Mouse (Mus musculus) kidney, embryonic 15.5 days (tissue): ENCODE measurements around the gene Wbp1l. TPM values are rescaled to one million over a fixed set of nuclear protein-coding genes. Genes with fewer than 3 reads are reported as not detected.

ENCODE experiments used
- ATAC-seq: fragments of 200-750 bp; cut with Nextera tagmentation; replicated peaks from 2 replicates; pipeline ENCODE4 v1.8.0; 2017; ENCODE audit warnings: moderate TSS enrichment; ENCODE audit not compliant: low FRiP score
- H3K27ac ChIP-seq: fragments of 300-500 bp; sonication (generic); 2 replicates; pipeline ENCODE4 v1.5.1; 2015; ENCODE audit warnings: mild to moderate bottlenecking, inconsistent platforms
- H3K27me3 ChIP-seq: fragments of 300-500 bp; sonication (generic); 2 replicates; pipeline ENCODE4 v1.6.1; 2015; ENCODE audit warnings: inconsistent platforms
- H3K36me3 ChIP-seq: fragments of 300-500 bp; sonication (generic); 2 replicates; pipeline ENCODE4 v1.6.1; 2015; ENCODE audit warnings: inconsistent platforms
- H3K4me1 ChIP-seq: fragments of 300-500 bp; sonication (generic); 2 replicates; pipeline ENCODE4 v1.6.1; 2015; ENCODE audit warnings: inconsistent platforms
- H3K4me2 ChIP-seq: fragments of 300-500 bp; sonication (generic); 2 replicates; pipeline ENCODE4 v1.6.1; 2015; ENCODE audit warnings: moderate library complexity, mild to moderate bottlenecking, inconsistent platforms
- H3K4me3 ChIP-seq: fragments of 300-500 bp; sonication (generic); replicated peaks from 2 replicates; pipeline ENCODE4 v1.5.1; 2015; ENCODE audit warnings: mild to moderate bottlenecking, inconsistent platforms
- H3K9ac ChIP-seq: fragments of 300-500 bp; sonication (generic); 2 replicates; pipeline ENCODE4 v1.6.1; 2015; ENCODE audit warnings: mild to moderate bottlenecking, inconsistent platforms
- H3K9me3 ChIP-seq: fragments of 300-500 bp; sonication (generic); replicated peaks from 2 replicates; pipeline ENCODE4 v1.6.1; 2016; ENCODE audit warnings: inconsistent platforms
- WGBS: fragments of 180-500 bp; shearing (Covaris S2); methylation state at CpG from one replicate; pipeline ENCODE4 v1.1.7; 2015; ENCODE audit warnings: mixed read lengths; 5-methylcytosine and 5-hydroxymethylcytosine counted together
- polyA plus RNA-seq: library from polyadenylated mRNA; unstranded; fragments of >200 nt; fragmentation: Nextera tagmentation; extraction: Ambion mirVana; gene quantifications from 2 replicates; pipeline ENCODE4 v1.2.1, GENCODE M21; 2015

Wbp1l gene
- polyA plus RNA-seq, 1 experiment from 2014 or later, result 51.3 TPM

DNA sequence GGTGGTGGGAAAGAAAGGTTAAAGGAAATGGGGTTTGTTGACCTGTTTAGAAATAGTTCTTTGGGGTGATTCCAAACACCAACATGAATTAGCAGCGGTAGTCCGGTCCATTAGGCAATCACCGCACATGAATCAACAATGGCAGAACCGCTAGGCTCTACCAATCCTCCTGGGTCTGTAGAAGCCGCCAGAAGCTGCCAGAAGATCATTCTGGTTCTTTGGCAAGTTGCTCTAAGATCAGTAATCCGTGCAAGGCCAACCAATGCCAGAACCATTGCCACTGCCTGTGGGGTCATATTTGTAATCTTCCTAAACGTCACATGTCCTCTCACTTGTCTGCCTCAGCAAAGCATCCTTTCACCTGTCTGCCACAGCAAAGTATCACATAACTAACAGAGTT lies 98.1 kb downstream of the Wbp1l start:
- ATAC-seq, result no peak
- WGBS, result 94% methylated on average over 7 of the region's 7 CpGs
- no peak overlapping the region for H3K4me2 ChIP-seq

DNA sequence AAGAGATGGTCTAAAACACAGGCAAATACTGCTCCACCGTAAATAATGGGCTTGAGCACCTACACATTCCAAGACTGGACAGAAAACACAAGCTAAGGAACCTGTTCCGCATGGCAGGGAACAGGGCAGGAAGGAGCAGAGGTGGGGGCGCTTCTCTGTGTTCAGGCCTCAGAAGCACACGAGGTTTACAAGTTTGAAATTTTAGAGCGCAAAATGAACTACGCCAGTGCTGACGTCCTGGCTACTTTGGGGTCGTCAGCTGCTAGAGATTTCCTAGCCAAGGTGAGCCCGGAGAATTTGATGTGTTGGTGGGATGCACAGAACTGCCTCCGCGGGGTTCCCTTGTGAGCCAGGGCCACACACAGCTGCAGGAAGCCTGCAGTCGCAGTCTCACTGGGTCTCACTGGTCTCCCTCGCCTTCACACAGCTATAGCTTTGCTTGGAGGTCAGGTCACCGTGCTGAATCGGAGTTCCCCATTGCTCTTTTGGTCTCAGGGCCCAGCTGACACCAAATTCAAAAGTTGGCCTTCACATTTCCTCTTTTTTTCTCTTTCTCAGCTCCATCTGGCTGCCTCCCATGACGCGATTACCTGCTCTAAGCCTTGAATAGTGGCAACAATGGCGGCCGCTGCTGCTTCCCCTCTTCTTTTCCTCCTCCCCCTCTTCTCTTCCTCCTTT lies 99.1 kb downstream of the Wbp1l start:
- ATAC-seq, result no peak

More for the DNA sequence above, 98.1 kb downstream of the Wbp1l start:
- H3K4me1 ChIP-seq, result peaks cover 11% of the 10 kb centered on the region; the same call in 1 of the 2 replicates
- H3K36me3 ChIP-seq, result peaks cover 28% of the 10 kb centered on the region
- H3K27ac ChIP-seq, result no peak overlapping the region
- H3K4me3 ChIP-seq, result no peak overlapping the region
- H3K27me3 ChIP-seq, result no peaks in the 10 kb centered on the region
- H3K9ac ChIP-seq, result no peak overlapping the region
- no peaks in the 10 kb centered on the region for H3K9me3 ChIP-seq

DNA sequence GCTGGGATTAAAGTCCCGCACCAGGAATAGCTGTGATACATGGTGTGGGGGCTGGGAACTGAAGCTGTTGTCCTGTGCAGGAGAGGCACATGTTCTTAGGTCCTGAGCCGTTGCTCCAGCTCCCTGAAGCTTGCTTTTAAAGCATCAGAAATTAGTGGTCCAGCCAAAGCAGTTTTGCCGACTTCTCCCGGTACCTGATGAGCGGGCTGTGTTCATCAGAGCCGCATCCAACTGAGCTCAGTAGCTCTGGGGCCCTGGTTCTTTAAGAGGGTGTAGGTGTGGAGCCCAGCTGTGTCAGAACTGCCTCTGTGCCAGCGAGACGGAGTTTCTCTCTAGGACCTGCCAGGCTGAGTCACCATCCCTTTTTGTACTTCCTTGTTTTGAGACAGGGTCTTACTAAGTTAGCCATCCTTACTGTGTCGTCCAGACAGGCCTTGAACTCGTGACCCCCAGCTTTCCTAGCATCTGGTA lies 100.2 kb downstream of the Wbp1l start:
- WGBS, result 71% methylated on average over 10 of the region's 10 CpGs
- no peak overlapping the region for H3K27ac ChIP-seq
- no peak for ATAC-seq
- peaks cover 27% of the 10 kb centered on the region for H3K36me3 ChIP-seq
- H3K9me3 ChIP-seq, result no peaks in the 10 kb centered on the region
- peaks cover 11% of the 10 kb centered on the region; the same call in 1 of the 2 replicates for H3K4me1 ChIP-seq
- H3K4me2 ChIP-seq, result no peak overlapping the region
- H3K27me3 ChIP-seq, result no peaks in the 10 kb centered on the region
- H3K4me3 ChIP-seq, result no peak overlapping the region
- H3K9ac ChIP-seq, result no peak overlapping the region

More for the DNA sequence above, 99.1 kb downstream of the Wbp1l start:
- no peak overlapping the region for H3K27ac ChIP-seq
- no peak overlapping the region for H3K9ac ChIP-seq
- peaks cover 11% of the 10 kb centered on the region; the same call in 1 of the 2 replicates for H3K4me1 ChIP-seq
- no peaks in the 10 kb centered on the region for H3K27me3 ChIP-seq
- peaks cover 28% of the 10 kb centered on the region for H3K36me3 ChIP-seq
- H3K4me2 ChIP-seq, result no peak overlapping the region
- H3K4me3 ChIP-seq, result no peak overlapping the region
- 49% methylated on average over 19 of the region's 19 CpGs for WGBS
- no peaks in the 10 kb centered on the region for H3K9me3 ChIP-seq

DNA sequence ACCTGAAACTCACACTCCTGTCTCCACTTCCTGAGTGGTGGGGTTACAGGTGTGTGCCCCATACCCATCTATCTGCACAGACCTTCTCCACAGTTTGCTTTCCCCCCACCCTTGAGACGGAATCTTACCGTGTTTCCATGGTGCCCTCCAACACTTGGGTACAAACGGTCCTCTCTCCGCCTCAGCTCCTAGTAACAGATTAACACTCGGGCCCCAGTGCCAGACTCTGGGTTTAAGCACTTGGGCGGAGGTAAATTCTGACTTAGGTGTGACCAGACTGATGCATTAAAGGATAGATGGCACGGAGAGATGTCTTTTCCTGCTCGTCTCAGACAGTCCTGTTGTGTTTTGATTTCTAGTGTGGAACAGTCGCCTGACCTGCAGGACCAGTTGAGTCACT lies 102.3 kb downstream of the Wbp1l start:
- Histone ChIP-seq H3K4me3 (no peak overlapping the region), H3K27me3 (no peaks in the 10 kb centered on the region), H3K9me3 (no peaks in the 10 kb centered on the region), H3K36me3 (peaks cover 14% of the 10 kb centered on the region; the same call in 1 of the 2 replicates), H3K27ac (no peak overlapping the region), H3K4me2 (no peak overlapping the region), H3K9ac (no peak overlapping the region), H3K4me1 (peaks cover 11% of the 10 kb centered on the region; the same call in 1 of the 2 replicates)
- 71% methylated on average over 9 of the region's 9 CpGs for WGBS
- no peak for ATAC-seq

DNA sequence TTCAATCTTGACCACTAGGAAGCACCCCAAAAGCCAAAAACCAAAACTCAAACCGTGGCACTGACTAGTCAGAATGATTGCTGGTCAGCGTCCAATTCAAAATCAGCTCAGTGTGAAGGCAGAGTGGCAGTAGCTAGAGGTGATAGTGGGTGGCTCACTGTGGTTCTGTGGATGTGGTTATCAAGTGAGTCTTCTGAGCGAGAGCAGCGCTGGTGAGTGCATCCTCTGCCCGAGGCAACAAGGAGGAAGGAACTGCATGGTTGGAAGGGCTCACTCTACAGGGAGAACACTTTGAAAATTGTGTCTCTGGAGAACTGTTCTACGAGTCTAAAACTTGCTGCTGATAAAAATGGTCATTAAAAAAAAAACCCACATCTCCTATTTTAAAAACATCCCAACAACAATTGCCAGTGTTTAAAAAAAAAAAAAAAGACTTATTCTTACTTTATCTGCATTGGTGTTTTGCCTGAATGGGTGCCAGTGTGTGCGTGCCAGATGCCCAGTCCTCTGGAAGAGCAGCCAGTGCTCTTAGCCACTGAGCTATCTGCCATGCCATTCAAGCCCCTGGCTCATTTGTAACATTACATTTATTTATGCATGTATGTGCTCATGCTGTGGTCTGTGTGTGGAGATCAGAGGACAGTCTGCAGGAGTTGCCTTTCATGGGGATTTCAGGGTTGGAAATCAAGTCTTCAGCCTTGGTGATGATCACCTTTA lies 107.1 kb downstream of the Wbp1l start:
- Histone ChIP-seq H3K4me3 (no peak overlapping the region), H3K4me2 (no peak overlapping the region), H3K4me1 (peaks cover 23% of the 10 kb centered on the region), H3K36me3 (peaks cover 15% of the 10 kb centered on the region; the same call in 1 of the 2 replicates), H3K9me3 (no peaks in the 10 kb centered on the region), H3K9ac (no peak overlapping the region), H3K27ac (no peak overlapping the region), H3K27me3 (no peaks in the 10 kb centered on the region)
- ATAC-seq, result no peak
- 61% methylated on average over 7 of the region's 7 CpGs for WGBS

DNA sequence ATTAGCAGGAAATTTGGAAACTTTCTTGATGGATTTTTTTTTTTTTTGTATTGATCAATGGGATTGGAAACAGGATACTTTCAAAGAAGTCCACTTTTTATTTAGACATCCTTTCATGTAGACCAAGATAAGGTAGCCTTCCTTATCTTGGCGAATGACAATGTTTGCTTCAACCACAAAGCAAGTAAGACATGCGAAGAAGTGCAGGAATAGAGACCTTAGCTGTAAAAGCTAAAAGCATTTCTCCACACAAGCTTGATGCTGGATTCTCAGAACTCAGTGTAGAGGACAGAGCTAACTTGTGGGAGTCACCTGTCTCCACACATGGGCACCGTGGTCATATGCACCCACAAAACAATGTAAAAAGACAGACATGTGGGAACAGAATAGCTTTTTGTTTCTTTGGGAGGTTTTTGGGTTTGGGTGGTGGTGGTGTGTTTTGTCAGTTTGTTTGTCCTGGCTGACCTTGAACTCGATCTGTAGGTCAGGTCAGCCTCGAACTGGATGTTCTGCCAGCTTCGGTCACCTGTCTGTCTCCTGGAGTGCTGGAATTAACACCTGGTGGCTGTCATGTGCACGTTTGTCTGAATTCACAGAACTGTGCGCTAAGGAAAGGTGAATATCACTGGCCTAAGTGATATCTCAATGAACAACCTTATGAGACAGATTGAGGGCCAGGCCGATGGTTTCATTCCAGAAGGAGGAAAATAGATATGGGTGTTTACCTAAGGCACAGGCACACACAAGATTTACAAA lies 107.8 kb downstream of the Wbp1l start:
- H3K9me3 ChIP-seq, result no peaks in the 10 kb centered on the region
- no peak overlapping the region for H3K9ac ChIP-seq
- H3K4me3 ChIP-seq, result peak overlapping the region; percentile 54
- H3K4me1 ChIP-seq, result peaks cover 19% of the 10 kb centered on the region
- H3K27me3 ChIP-seq, result no peaks in the 10 kb centered on the region
- no peak for ATAC-seq
- peak overlapping the region; percentile 75 for H3K4me2 ChIP-seq
- 73% methylated on average over 9 of the region's 9 CpGs for WGBS
- H3K36me3 ChIP-seq, result peaks cover 10% of the 10 kb centered on the region; the same call in 1 of the 2 replicates
- no peak overlapping the region; the same call in 1 of the 2 replicates for H3K27ac ChIP-seq

Other genes starting within 250 kb of the Wbp1l start
- gene 2310034G01Rik, start 248.8 kb upstream of the Wbp1l start, polyA plus RNA-seq, result 2.0 and 2.6 TPM in 2 replicates
- gene Actr1a, start 203.3 kb upstream of the Wbp1l start, polyA plus RNA-seq, result 122 and 136 TPM in 2 replicates
- 42.3 and 46.5 TPM in 2 replicates for gene Sufu, start 202.2 kb upstream of the Wbp1l start, polyA plus RNA-seq
- gene Trim8, start 97.4 kb upstream of the Wbp1l start, polyA plus RNA-seq, result 24.6 and 28.7 TPM in 2 replicates
- gene Arl3, start 25.9 kb upstream of the Wbp1l start, polyA plus RNA-seq, result 143 and 145 TPM in 2 replicates
- gene Sfxn2, start 25.7 kb upstream of the Wbp1l start, polyA plus RNA-seq, result 32.9 and 33.0 TPM in 2 replicates
- 0.12 and 0.79 TPM in 2 replicates for gene Cyp17a1, start 74.1 kb downstream of the Wbp1l start, polyA plus RNA-seq
- 17.5 and 17.9 TPM in 2 replicates for gene Borcs7, start 90.8 kb downstream of the Wbp1l start, polyA plus RNA-seq
- gene As3mt, start 108.4 kb downstream of the Wbp1l start, polyA plus RNA-seq, result 45.6 and 47.0 TPM in 2 replicates
- 6.1 and 7.9 TPM in 2 replicates for gene Cnnm2, start 162.5 kb downstream of the Wbp1l start, polyA plus RNA-seq